ENCODE assay signal across 10 mouse cellular contexts in genomic region chr15:98788972-98789660, GRCm38 (mm10). TPM values are rescaled to one million over a fixed set of nuclear protein-coding genes. Genes with fewer than 3 reads are reported as not detected.
DNase-seq lines count a peak whose midpoint lies in the region; ATAC-seq and TF ChIP-seq lines count a peak whose summit lies in the region.
"Had no signal": no experiment of that assay in that cellular context is flagged by ENCODE, and none has a peak within 500 bp of the region (broad histone marks: within the 10 kb centered on the region; RNA-seq: fewer than 3 reads in every experiment).

No protein-coding gene starts in this region.

- H3K9ac ChIP-seq in kidney, embryonic 15.5 days: no peak overlapping the region
- H3K9ac ChIP-seq in liver, postnatal 0 days (replicated peaks): no peak overlapping the region
- H3K9ac ChIP-seq: liver, embryonic 15.5 days had no signal

- H3K27ac ChIP-seq in kidney, embryonic 15.5 days: no peak overlapping the region
- H3K27ac ChIP-seq in liver, postnatal 0 days (ENCODE audit: low read depth): no peak overlapping the region
- H3K27ac ChIP-seq: liver, embryonic 15.5 days had no signal

- no peak for TF ChIP-seq CTCF in liver, postnatal 0 days (IDR thresholded peaks at IDR 0.05; ENCODE audit: low read depth)

- no peaks in the 10 kb centered on the region for H3K36me3 ChIP-seq in kidney, embryonic 15.5 days
- no peaks in the 10 kb centered on the region for H3K36me3 ChIP-seq in liver, postnatal 0 days (replicated peaks; ENCODE audit: insufficient read depth, low read length)
- H3K36me3 ChIP-seq: liver, embryonic 15.5 days had no signal

- H3K4me3 ChIP-seq in kidney, embryonic 15.5 days (replicated peaks): peak overlapping the region; percentile 21; the same call in 1 of the 2 replicates
- H3K4me3 ChIP-seq in liver, postnatal 0 days (ENCODE audit: low read depth, low read length): no peak overlapping the region
- H3K4me3 ChIP-seq: liver, embryonic 15.5 days had no signal

- no peak for DNase-seq in kidney, postnatal 14 days
- peak; percentile 76 for DNase-seq in NIH3T3 (ENCODE audit: low read depth)
- DNase-seq in fat pad, adult 2 months (ENCODE audit: extremely low read depth, low read depth, low spot score): peak; percentile 21
- DNase-seq in liver, postnatal 0 days: no peak
- DNase-seq in natural killer cell, adult 2 months (ENCODE audit: low spot score in 2 of 2): no peak
- no peak for DNase-seq in ovary, adult 18-20 months (ENCODE audit: low spot score)
- DNase-seq in layer of hippocampus, adult 9-11 months: no peak

- peaks cover 45% of the 10 kb centered on the region for H3K4me1 ChIP-seq in kidney, embryonic 15.5 days
- peaks cover 15% of the 10 kb centered on the region for H3K4me1 ChIP-seq in liver, postnatal 0 days (ENCODE audit: insufficient read depth)

- TF ChIP-seq EP300 in liver, postnatal 0 days (IDR thresholded peaks at IDR 0.05; ENCODE audit: low read depth): no peak

- no peaks in the 10 kb centered on the region for H3K9me3 ChIP-seq in kidney, embryonic 15.5 days (replicated peaks)
- H3K9me3 ChIP-seq in liver, postnatal 0 days (ENCODE audit: low read length): 0 out of 2 replicates have a peak, but pooled peaks cover 4% of the 10 kb centered on the region
- H3K9me3 ChIP-seq: liver, embryonic 15.5 days had no signal

- peak overlapping the region; percentile 47 for H3K4me2 ChIP-seq in kidney, embryonic 15.5 days
- H3K4me2 ChIP-seq in liver, postnatal 0 days (ENCODE audit: low read depth, low read length): 0 out of 2 replicates have a peak overlapping the region, but pooled peaks have one; percentile 7
- H3K4me2 ChIP-seq: liver, embryonic 15.5 days had no signal

- peaks cover 90% of the 10 kb centered on the region for H3K27me3 ChIP-seq in kidney, embryonic 15.5 days
- peaks cover 68% of the 10 kb centered on the region for H3K27me3 ChIP-seq in liver, postnatal 0 days (ENCODE audit: insufficient read depth, low read length)

- no peak for ATAC-seq in kidney, embryonic 15.5 days (replicated peaks; ENCODE audit: low FRiP score)
- ATAC-seq in liver, postnatal 0 days: peak; percentile 15; the same call in 1 of the 2 replicates

- WGBS in kidney, embryonic 15.5 days: 12% methylated on average over 24 of the region's 24 CpGs
- 10% methylated on average over 24 of the region's 24 CpGs for WGBS in liver, postnatal 0 days (ENCODE audit: insufficient replicate concordance)

RNA-seq across cellular contexts. Expression of gene Wnt1, which starts 0.5 kb away (rescaled TPM):
- 0.06 TPM in 1 of 2 replicates, not detected in the other for polyA plus RNA-seq in kidney, embryonic 15.5 days (2015; fragmentation: Nextera tagmentation; extraction: Ambion mirVana)
- not detected in 2 replicates for polyA plus RNA-seq in liver, postnatal 0 days (2015; fragmentation: Nextera tagmentation; extraction: Ambion mirVana)
- polyA plus RNA-seq: gonadal fat pad, adult 2 months; liver, embryonic 15.5 days had no signal

RNA-seq across cellular contexts. Expression of gene Wnt10b, which starts 11.2 kb away (rescaled TPM):
- 0.12 and 0.31 TPM in 2 replicates for polyA plus RNA-seq in kidney, embryonic 15.5 days (2015; fragmentation: Nextera tagmentation; extraction: Ambion mirVana)
- 0.04 and 0.08 TPM in 2 replicates for polyA plus RNA-seq in liver, postnatal 0 days (2015; fragmentation: Nextera tagmentation; extraction: Ambion mirVana)
- polyA plus RNA-seq: liver, embryonic 15.5 days had no signal

RNA-seq across cellular contexts. Expression of gene Ddn, which starts 20.2 kb away (rescaled TPM):
- 2.9 and 3.2 TPM in 2 replicates for polyA plus RNA-seq in kidney, embryonic 15.5 days (2015; fragmentation: Nextera tagmentation; extraction: Ambion mirVana)
- polyA plus RNA-seq in liver, postnatal 0 days (2015; fragmentation: Nextera tagmentation; extraction: Ambion mirVana): not detected in 2 replicates
- polyA plus RNA-seq: liver, embryonic 15.5 days had no signal

RNA-seq across cellular contexts. Expression of gene Arf3, which starts 26.1 kb away (rescaled TPM):
- 51.9 and 55.6 TPM in 2 replicates for polyA plus RNA-seq in kidney, embryonic 15.5 days (2015; fragmentation: Nextera tagmentation; extraction: Ambion mirVana)
- polyA plus RNA-seq in liver, postnatal 0 days (2015; fragmentation: Nextera tagmentation; extraction: Ambion mirVana): 9.6 and 10.4 TPM in 2 replicates

RNA-seq across cellular contexts. Expression of gene Prkag1, which starts 42.2 kb away (rescaled TPM):
- 98.5 and 100 TPM in 2 replicates for polyA plus RNA-seq in kidney, embryonic 15.5 days (2015; fragmentation: Nextera tagmentation; extraction: Ambion mirVana)
- 42.0 and 47.4 TPM in 2 replicates for polyA plus RNA-seq in liver, postnatal 0 days (2015; fragmentation: Nextera tagmentation; extraction: Ambion mirVana)

Comparison
In these comparisons a context has a peak if more than half of its experiments do, and no peak if none do; other contexts are left out.
1. DNase-seq: peak in NIH3T3 (single experiment) and fat pad, adult 2 months (single experiment); none in kidney, postnatal 14 days (single experiment), liver, postnatal 0 days (single experiment), natural killer cell, adult 2 months (0 of 2), ovary, adult 18-20 months (single experiment) and layer of hippocampus, adult 9-11 months (single experiment).